Mouse (Mus musculus): ENCODE measurements around the gene Aftph. TPM values are rescaled to one million over a fixed set of nuclear protein-coding genes. Genes with fewer than 3 reads are reported as not detected.
A peak's percentile ranks its signal among the peaks of the same experiment; 100 is the strongest.
"Not testable (repeated sequence)": the region's sequence is repeated elsewhere in the genome, so short reads cannot be mapped to it uniquely, and the experiment has no call there.

Gene Aftph
- polyA plus RNA-seq, 1 experiment from 2014 or later: 33.2 TPM

DNA sequence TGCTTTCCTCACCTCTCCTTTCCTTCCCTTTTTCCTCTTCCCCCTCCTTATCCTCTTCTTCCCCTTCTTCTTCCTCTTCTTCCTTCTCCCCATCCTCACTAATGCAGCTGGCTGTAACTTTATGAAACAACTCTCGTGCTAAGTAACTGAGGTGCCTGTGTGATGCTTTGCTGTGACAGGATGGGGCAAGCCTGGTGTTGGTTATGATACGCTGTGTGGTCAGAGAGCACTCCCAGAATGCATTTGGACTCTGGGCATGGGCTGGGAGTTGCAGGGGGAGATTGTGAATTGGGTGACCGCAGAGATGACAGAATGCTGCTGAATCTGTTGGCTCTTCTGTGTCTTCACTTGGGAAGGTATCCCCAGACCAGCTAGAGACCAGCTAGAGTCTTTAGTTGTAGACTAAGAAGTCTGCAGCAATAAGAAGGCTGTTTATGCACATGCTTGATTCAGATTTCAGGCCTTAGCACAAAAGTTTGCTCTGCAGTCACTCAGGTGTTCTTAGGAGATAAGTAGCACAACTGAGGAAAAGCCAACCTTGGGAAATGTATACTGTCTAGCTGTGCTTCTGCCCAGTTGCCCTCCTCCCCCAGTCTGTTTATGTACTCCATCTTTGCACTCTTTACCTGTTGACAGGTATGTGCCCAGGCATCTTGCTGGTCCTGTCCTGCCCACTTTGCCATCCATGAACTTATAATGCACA lies 37.6 kb upstream of the Aftph start:
- Histone ChIP-seq H3K4me1 (replicated peaks; ENCODE audit: control insufficient read depth, insufficient read depth, low read length) (no peaks in the 10 kb centered on the region), H3K4me3 (ENCODE audit: low read depth, low read length) (no peak overlapping the region), H3K9ac (ENCODE audit: low read length) (no peak overlapping the region), H3K27ac (ENCODE audit: low read depth, low read length) (no peak overlapping the region), H3K27me3 (ENCODE audit: control insufficient read depth, insufficient read depth, low read length) (no peaks in the 10 kb centered on the region), H3K36me3 (ENCODE audit: control insufficient read depth, insufficient read depth, low read length) (no peaks in the 10 kb centered on the region), H3K4me2 (ENCODE audit: low read depth, low read length, severe bottlenecking) (no peak overlapping the region), H3K9me3 (ENCODE audit: control insufficient read depth, low read length) (no peaks in the 10 kb centered on the region)
- ATAC-seq (replicated peaks; ENCODE audit: low FRiP score): no peak
- DNase-seq (ENCODE audit: low spot score): no peak
- WGBS: 87% methylated on average over 3 of the region's 3 CpGs

DNA sequence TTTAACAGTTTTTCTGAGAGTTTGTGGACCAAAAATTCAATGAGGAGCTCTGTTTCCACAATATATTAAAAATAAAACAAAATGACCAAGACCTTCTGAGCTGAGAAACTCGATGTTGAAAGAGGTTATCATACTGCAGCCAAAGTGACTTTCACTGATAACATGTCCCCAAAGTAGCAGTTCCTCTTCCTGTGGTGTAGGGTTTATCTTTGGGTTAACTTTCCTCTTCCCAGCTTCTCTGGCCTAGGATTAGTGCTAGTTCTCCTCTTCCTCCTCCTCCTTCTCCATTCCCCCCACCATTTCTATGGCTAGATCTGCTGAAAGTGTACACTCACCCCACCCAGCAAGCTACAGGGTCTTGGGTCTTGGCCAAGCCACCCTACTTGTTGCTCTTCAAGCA lies 36.9 kb upstream of the Aftph start:
- no peaks in the 10 kb centered on the region for H3K27me3 ChIP-seq (ENCODE audit: control insufficient read depth, insufficient read depth, low read length)
- no peaks in the 10 kb centered on the region for H3K36me3 ChIP-seq (ENCODE audit: control insufficient read depth, insufficient read depth, low read length)
- no peak overlapping the region for H3K4me3 ChIP-seq (ENCODE audit: low read depth, low read length)
- no peak overlapping the region for H3K27ac ChIP-seq (ENCODE audit: low read depth, low read length)
- ATAC-seq (replicated peaks; ENCODE audit: low FRiP score) (no peak), DNase-seq (ENCODE audit: low spot score) (no peak)
- no peak overlapping the region for H3K9ac ChIP-seq (ENCODE audit: low read length)
- H3K9me3 ChIP-seq (ENCODE audit: control insufficient read depth, low read length): no peaks in the 10 kb centered on the region
- no peaks in the 10 kb centered on the region for H3K4me1 ChIP-seq (replicated peaks; ENCODE audit: control insufficient read depth, insufficient read depth, low read length)
- 64% methylated on average over 1 of the region's 1 CpGs for WGBS
- no peak overlapping the region for H3K4me2 ChIP-seq (ENCODE audit: low read depth, low read length, severe bottlenecking)

DNA sequence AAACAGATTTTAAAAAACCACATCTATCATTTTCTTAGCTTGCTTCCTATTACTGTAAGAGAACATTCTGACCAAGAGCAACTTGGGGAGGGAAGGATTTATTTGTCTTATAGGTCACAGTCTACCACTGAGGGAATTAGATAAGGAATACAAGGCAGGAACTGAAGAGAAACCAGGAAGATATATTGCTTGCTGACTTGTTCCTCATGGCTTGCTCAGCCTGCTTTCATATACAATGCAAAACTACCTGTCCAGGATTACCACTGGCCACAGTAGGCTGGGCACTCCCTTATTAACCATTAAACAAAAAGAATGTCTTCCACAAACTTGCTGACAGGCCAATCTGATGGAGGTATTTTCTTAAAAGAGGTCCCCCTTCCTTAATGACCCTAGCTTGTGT lies 35.3 kb upstream of the Aftph start:
- DNase-seq (ENCODE audit: low spot score) (no peak), ATAC-seq (replicated peaks; ENCODE audit: low FRiP score) (no peak)
- no peak overlapping the region for H3K4me3 ChIP-seq (ENCODE audit: low read depth, low read length)
- 0 out of 2 replicates have a peak, but pooled peaks cover 2% of the 10 kb centered on the region for H3K4me1 ChIP-seq (replicated peaks; ENCODE audit: control insufficient read depth, insufficient read depth, low read length)
- H3K36me3 ChIP-seq (ENCODE audit: control insufficient read depth, insufficient read depth, low read length): no peaks in the 10 kb centered on the region
- H3K27me3 ChIP-seq (ENCODE audit: control insufficient read depth, insufficient read depth, low read length): no peaks in the 10 kb centered on the region
- H3K9ac ChIP-seq (ENCODE audit: low read length): no peak overlapping the region
- H3K4me2 ChIP-seq (ENCODE audit: low read depth, low read length, severe bottlenecking): no peak overlapping the region
- H3K27ac ChIP-seq (ENCODE audit: low read depth, low read length): no peak overlapping the region
- no peaks in the 10 kb centered on the region for H3K9me3 ChIP-seq (ENCODE audit: control insufficient read depth, low read length)

DNA sequence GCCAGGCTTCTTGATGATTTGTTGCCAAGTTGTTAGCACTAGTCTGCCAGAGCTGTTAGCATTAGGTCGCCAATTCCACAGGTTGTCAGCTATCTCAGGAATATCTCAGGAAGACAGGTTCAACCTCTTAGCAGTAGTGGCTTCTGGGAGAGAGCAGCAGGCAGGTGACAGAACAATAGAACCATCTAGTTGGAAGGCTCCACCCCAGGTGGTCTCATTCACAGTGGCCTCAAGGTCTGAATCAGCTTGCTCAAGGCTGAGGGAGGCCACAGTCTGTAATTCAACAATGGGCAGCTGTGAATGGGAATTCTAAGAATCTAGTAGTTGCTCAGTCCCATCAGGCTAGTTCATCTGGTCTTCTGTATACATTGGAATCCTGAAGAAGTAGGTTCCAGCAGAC lies 31.3 kb upstream of the Aftph start:
- ATAC-seq (replicated peaks; ENCODE audit: low FRiP score) (no peak), DNase-seq (ENCODE audit: low spot score) (no peak)
- no peaks in the 10 kb centered on the region for H3K36me3 ChIP-seq (ENCODE audit: control insufficient read depth, insufficient read depth, low read length)
- H3K9ac ChIP-seq (ENCODE audit: low read length): no peak overlapping the region
- no peak overlapping the region for H3K27ac ChIP-seq (ENCODE audit: low read depth, low read length)
- H3K4me3 ChIP-seq (ENCODE audit: low read depth, low read length): no peak overlapping the region
- no peaks in the 10 kb centered on the region for H3K27me3 ChIP-seq (ENCODE audit: control insufficient read depth, insufficient read depth, low read length)
- H3K9me3 ChIP-seq (ENCODE audit: control insufficient read depth, low read length): no peaks in the 10 kb centered on the region
- no peak overlapping the region for H3K4me2 ChIP-seq (ENCODE audit: low read depth, low read length, severe bottlenecking)
- 0 out of 2 replicates have a peak, but pooled peaks cover 2% of the 10 kb centered on the region for H3K4me1 ChIP-seq (replicated peaks; ENCODE audit: control insufficient read depth, insufficient read depth, low read length)
- WGBS: 65% methylated on average over 1 of the region's 1 CpGs

DNA sequence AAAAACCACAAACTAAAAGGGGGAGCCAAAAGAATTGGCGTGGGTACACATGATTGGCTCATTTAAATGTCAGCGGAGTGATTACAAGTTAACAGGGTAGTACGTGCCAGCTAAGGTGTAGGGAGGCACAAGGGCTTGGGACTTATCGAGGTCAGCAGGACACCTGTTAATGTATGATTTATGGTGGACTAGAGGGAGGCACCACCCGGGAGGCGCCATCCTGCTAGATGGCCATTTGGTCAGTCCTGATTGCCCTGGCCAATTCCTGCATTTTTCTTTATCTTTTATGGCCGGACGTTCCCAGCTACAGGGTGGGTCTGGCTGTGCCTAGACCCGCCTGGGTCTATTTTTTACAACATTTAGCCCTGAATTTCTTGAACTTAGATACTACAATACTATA lies 30.4 kb upstream of the Aftph start:
- H3K27ac ChIP-seq (ENCODE audit: low read depth, low read length); H3K4me3 ChIP-seq (ENCODE audit: low read depth, low read length); H3K4me1 ChIP-seq (replicated peaks; ENCODE audit: control insufficient read depth, insufficient read depth, low read length); H3K27me3 ChIP-seq (ENCODE audit: control insufficient read depth, insufficient read depth, low read length); H3K4me2 ChIP-seq (ENCODE audit: low read depth, low read length, severe bottlenecking); H3K9me3 ChIP-seq (ENCODE audit: control insufficient read depth, low read length); H3K36me3 ChIP-seq (ENCODE audit: control insufficient read depth, insufficient read depth, low read length); DNase-seq (ENCODE audit: low spot score); ATAC-seq (replicated peaks; ENCODE audit: low FRiP score); H3K9ac ChIP-seq (ENCODE audit: low read length): not testable (repeated sequence)
- WGBS: 90% methylated on average over 9 of the region's 9 CpGs

DNA sequence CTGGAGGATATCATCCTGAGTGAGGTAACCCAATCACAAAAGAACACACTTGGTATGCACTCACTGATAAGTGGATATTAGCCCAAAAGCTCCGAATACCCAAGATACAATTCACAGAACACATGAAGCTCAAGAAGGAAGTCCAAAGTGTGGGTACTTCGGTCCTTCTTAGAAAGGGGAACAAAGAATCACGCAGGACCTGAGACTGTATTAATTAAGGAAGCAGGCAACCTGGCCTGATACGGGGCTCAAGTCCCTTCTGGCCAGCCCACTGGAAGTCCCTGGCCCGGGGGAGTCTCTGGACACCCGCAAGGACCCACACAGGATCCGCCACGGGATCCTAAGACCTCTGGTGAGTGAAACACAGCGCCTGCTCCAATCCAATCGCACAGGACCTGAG lies 20.6 kb upstream of the Aftph start:
- not testable (repeated sequence) for H3K36me3 ChIP-seq (ENCODE audit: control insufficient read depth, insufficient read depth, low read length); ATAC-seq (replicated peaks; ENCODE audit: low FRiP score); H3K4me3 ChIP-seq (ENCODE audit: low read depth, low read length); H3K4me2 ChIP-seq (ENCODE audit: low read depth, low read length, severe bottlenecking); H3K9me3 ChIP-seq (ENCODE audit: control insufficient read depth, low read length); DNase-seq (ENCODE audit: low spot score); H3K9ac ChIP-seq (ENCODE audit: low read length); H3K27me3 ChIP-seq (ENCODE audit: control insufficient read depth, insufficient read depth, low read length); H3K27ac ChIP-seq (ENCODE audit: low read depth, low read length); H3K4me1 ChIP-seq (replicated peaks; ENCODE audit: control insufficient read depth, insufficient read depth, low read length)
- 93% methylated on average over 10 of the region's 10 CpGs for WGBS

DNA sequence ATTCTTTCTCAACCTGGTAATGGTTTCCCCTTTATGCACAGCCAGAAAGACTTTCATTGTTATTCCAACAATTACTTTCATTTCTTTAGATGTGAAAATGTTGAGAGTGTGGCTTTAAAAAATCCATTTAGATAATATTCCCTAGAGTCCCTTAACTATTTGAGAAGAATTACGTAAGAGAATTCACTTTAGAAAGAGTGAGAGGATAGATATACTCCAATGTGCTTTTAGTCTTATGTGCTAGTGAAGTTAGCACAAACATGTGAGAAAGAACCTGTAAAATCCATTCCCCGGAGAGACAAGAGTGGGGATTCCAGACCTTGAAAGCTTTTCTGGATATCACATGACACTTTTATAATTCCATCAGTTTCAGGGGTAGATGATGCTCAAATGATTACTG lies 9.2 kb upstream of the Aftph start:
- Histone ChIP-seq H3K4me2 (ENCODE audit: low read depth, low read length, severe bottlenecking) (no peak overlapping the region), H3K4me3 (ENCODE audit: low read depth, low read length) (no peak overlapping the region), H3K4me1 (replicated peaks; ENCODE audit: control insufficient read depth, insufficient read depth, low read length) (no peaks in the 10 kb centered on the region), H3K27me3 (ENCODE audit: control insufficient read depth, insufficient read depth, low read length) (no peaks in the 10 kb centered on the region), H3K9ac (ENCODE audit: low read length) (no peak overlapping the region), H3K27ac (ENCODE audit: low read depth, low read length) (no peak overlapping the region), H3K9me3 (ENCODE audit: control insufficient read depth, low read length) (peaks cover 4% of the 10 kb centered on the region; the same call in 1 of the 2 replicates), H3K36me3 (ENCODE audit: control insufficient read depth, insufficient read depth, low read length) (no peaks in the 10 kb centered on the region)
- WGBS: 83% methylated on average over 2 of the region's 2 CpGs
- DNase-seq (ENCODE audit: low spot score) (no peak), ATAC-seq (replicated peaks; ENCODE audit: low FRiP score) (no peak)

DNA sequence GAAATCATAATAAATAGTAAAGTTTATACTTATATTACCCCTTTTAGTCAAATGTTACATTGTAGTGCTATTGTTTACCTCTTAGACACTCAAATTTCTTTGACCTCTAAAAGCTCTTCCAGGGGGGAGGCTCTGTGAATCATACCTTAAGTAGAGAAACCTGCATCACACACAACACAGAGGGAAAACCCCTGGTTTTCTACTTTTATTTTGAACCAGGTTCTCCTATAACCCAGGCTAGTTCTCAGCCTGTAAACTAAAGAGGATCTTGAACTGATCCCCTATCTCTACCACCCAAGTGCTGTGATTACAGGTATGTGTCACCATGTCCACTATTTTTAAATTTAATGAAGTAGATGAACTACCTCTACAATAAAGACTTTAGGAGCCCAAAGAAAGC lies 2.0 kb upstream of the Aftph start:
- DNase-seq (ENCODE audit: low spot score) (no peak), ATAC-seq (replicated peaks; ENCODE audit: low FRiP score) (no peak)
- Histone ChIP-seq H3K27ac (ENCODE audit: low read depth, low read length) (no peak overlapping the region), H3K36me3 (ENCODE audit: control insufficient read depth, insufficient read depth, low read length) (no peaks in the 10 kb centered on the region), H3K4me1 (replicated peaks; ENCODE audit: control insufficient read depth, insufficient read depth, low read length) (no peaks in the 10 kb centered on the region), H3K27me3 (ENCODE audit: control insufficient read depth, insufficient read depth, low read length) (no peaks in the 10 kb centered on the region), H3K9ac (ENCODE audit: low read length) (no peak overlapping the region), H3K9me3 (ENCODE audit: control insufficient read depth, low read length) (no peaks in the 10 kb centered on the region), H3K4me3 (ENCODE audit: low read depth, low read length) (no peak overlapping the region), H3K4me2 (ENCODE audit: low read depth, low read length, severe bottlenecking) (no peak overlapping the region)

DNA sequence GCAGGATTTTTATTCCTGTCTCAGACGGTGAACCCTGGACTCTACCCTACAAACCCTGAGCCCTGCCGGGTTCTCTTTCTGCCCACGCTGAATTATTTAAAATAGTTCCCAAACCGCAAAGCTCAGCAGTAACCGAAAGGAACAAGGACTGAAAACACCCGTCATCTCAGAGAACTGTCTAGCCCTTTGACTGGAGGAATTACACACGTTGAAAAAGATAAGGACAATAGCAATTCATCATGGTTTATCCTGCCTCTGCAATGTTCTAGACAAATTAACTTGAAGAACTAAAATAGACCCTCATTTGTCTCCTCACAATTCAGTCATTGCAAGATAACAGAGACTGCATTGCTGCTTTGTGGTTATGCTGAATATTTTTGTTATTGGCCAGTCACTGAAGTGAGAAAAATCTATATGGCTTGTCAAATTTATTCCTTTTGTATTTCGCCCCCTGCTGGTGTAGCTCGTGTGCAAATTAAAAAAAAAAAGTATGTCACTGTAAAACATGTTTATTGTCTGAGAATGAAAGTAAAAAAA lies 1.0 kb upstream of the Aftph start:
- Histone ChIP-seq H3K4me2 (ENCODE audit: low read depth, low read length, severe bottlenecking) (peak overlapping the region; percentile 67), H3K9ac (ENCODE audit: low read length) (peak overlapping the region; percentile 61), H3K27me3 (ENCODE audit: control insufficient read depth, insufficient read depth, low read length) (no peaks in the 10 kb centered on the region), H3K4me1 (replicated peaks; ENCODE audit: control insufficient read depth, insufficient read depth, low read length) (no peaks in the 10 kb centered on the region), H3K27ac (ENCODE audit: low read depth, low read length) (peak overlapping the region; percentile 95), H3K36me3 (ENCODE audit: control insufficient read depth, insufficient read depth, low read length) (no peaks in the 10 kb centered on the region), H3K9me3 (ENCODE audit: control insufficient read depth, low read length) (no peaks in the 10 kb centered on the region), H3K4me3 (ENCODE audit: low read depth, low read length) (peak overlapping the region; percentile 96)
- peak; percentile 54 for DNase-seq (ENCODE audit: low spot score)
- WGBS: under 1% methylated on average over 9 of the region's 9 CpGs
- no peak for ATAC-seq (replicated peaks; ENCODE audit: low FRiP score)
